Mouse (Mus musculus) retina, postnatal 7 days (tissue): ENCODE data around the gene Arhgef10l.

Experiments used
- DNase-seq: peaks from one replicate; pipeline ENCODE4 v3.0.0-alpha.2; 2012; ENCODE audit warnings: low read depth, low spot score

Arhgef10l gene

DNA sequence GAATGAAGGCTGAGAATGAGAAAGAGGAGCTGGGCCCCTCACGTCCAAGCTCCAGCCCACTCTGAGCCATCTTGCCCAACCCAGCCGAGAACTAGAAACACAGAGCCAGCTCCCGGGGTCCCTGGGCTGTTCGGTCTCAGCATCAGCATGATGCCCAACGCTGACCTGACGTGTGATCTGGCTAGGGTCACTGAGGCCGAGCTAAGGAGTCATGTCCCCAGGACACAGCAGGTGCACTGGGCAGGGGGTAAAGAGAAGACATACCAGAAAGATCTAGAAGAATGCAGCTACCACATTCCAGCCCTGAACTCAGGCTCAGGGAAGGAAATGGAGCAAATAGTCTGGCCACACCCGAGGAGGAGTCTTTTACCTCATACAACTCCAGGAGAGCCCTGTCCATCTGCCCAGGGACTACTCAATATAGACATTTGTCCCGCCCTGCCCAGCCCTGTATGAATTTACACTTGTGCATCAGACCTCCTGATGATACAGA is 57.5 kb downstream of the Arhgef10l start:
- no peak for DNase-seq

DNA sequence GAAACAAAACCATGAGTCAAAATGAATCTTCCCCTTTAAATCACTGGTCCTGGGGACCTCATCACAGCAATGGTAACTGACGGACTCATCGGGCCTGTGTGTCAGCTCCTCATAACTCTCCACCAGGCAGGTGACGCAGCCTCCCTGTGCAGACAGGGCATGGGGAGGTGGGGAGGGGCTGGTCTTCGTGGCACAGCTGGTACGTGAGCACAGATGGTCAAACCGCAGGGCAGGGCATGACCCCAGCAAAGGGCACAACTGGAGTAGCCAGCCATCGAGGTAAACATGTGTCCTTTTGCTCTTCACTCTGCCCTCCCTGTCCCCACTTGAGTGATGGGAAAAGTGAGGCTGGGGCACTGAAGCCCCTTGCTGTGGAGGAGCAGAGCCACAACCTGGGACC is 59.0 kb downstream of the Arhgef10l start:
- no peak for DNase-seq

DNA sequence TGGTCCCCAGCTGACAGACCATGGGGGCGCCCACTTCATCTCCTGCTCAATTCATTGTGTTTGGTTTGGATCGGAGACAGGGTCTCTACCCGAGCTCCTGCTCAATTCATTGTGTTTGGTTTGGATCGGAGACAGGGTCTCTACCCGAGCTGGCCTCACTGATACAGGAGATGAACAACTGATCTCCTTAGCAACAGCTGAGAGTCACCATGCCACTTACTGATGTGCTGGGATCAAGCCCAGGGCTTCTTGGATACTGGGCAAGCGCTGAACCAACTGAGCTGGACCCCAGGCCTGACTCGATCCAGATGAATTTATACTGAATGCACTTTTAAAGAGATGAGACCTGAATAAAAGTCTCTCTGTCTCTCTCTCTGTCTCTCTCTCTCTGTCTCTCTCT is 59.6 kb downstream of the Arhgef10l start:
- no peak for DNase-seq

DNA sequence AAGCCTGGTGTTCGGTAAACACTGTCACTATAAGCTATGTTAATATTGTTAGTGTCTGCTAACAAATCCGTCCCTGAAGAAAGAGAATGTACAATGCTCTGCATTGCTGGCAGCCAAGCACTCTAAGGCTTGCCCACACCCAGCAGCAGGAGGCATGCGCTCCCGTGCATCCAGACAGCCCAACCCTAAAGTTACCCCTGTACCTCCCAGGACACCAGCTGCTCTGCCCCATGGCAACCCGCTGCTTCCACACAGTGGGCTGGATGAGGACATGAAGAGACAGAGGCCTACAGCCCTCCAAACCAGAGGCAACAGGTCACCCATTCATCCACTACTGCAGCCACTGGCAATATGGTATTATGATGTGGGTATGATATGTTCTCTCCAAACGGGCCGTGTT is 60.0 kb downstream of the Arhgef10l start:
- no peak for DNase-seq

DNA sequence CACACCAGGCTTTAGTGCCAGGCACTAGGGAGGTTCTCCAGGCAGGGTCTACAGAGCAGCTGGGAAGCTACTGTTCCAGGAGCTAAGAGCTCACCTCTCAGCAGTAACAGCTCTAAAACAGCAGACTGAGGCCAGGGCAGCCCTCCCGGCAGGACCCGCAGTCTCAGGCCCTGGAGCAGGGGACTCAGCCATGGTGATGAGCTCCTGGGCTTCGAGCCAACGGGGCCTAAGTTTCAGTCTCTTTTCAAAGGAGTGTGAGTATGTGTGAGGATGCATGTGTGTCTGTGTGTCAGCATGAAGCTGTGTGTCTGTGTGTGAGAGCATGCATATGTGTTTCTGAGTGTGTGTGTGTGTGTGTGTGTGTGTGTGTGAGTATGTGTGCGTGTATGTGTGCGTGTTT is 60.6 kb downstream of the Arhgef10l start:
- DNase-seq = no peak

DNA sequence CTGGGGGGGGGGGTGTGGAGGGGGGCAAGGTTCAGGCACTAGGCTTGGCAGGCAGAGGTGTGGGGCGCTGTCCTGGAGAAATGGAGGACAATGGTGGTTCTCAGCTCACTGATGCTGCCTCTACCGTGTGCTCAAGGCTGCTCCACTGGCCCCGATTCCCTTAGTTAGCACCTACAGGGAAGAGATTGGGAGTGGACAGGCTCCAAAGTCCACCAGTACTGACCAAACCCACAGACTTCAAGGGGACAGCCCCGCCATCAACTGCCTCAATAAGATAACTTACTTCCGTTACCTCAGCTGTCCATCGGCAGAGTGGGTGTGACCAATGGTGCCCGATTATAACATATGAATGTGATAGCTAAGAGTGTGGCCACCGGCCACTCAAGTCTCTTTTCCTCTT is 61.3 kb downstream of the Arhgef10l start:
- DNase-seq = no peak

DNA sequence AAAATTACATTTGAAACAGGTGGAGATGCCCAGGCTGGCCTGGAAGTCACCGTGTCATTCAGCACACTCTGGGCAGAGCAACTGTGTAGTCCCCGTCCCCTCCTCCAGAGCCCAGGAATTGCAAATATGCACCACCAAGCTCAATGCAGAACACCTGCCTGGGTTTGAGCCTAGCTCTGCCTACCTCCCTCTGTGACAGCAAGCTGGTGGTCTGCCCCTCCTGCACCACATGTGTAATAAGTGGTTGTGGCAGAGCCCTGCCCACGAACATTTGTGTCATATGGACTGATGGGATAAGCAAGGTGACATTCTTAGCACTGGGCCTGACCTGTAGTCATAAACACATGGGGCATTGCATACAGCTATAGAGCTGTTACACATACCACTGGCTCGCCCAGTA is 63.8 kb downstream of the Arhgef10l start:
- no peak for DNase-seq

DNA sequence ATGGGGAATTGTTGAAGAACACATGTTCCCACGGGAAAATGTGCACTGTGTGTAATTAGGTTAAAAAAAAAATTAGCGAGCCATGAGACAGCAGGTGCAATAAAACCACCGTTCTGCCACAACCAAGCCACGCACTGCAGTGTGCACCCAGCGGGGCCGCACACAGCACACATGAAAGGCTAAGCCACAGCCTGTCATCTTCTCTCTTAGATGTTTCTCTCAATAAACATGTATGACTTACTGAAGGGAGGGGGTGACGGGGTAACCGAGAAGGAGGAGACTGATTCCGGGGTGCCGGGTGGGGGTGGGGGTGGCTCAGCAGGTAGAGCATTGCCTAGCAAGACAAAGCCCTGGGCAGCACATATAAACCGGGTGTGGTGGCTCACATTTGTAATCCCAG is 64.7 kb downstream of the Arhgef10l start:
- no peak for DNase-seq

DNA sequence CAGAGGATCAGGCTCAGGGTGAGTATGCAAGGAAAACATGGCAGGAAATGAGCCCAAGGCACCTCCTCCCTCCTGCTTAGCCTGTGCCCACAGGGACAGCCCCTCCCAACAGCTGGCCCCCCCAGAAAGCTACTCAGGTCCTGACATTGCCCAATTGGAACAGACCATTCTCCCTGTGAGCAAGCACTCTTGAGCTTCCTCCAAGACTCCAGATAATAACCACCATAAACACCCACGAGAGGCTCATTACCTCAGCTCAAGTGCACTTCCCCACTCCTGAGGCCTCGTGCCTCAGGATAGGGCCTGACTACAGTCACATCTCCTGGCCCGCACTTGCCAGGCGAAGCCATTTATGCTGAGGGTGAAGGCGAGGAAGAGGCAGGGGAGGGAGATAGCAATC is 67.0 kb downstream of the Arhgef10l start:
- no peak for DNase-seq

DNA sequence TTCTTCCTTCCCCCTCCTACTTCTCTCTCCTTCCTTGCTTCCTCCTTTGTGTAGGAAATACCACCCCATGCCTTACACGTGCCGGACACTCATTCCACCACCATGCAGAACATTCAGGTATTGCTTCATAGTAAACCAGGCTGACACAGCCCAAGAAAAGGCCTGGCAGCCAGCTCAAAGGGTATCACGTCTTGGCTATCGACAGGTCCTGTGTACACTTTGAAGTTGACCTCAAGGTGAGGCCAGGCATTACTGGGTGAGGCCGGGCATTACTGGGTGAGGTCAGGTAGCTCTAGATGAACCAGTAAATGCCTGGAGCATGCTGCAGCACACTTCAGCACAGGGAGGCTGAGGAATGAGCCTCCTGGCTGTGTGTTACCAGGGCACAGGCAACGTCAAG is 67.9 kb downstream of the Arhgef10l start:
- no peak for DNase-seq

DNA sequence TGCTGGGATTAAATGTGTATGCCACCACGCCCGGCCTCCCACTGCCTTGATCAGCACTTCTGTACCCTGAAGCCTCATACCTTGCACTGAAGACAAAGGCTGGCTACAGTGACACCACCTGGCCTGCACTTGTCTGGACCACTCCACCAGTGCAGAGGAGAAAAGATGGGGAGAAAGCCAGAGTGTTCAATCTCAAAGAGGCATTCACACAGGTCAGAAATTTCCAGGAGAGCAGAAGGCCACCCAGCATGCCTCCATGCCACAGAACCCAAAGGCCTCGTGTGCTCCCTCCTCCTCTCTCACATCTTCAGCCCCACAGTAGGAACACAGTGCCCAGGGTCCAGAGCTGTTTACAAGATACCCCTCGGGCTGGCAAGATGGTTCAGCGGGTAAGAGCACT is 68.4 kb downstream of the Arhgef10l start:
- DNase-seq = no peak

DNA sequence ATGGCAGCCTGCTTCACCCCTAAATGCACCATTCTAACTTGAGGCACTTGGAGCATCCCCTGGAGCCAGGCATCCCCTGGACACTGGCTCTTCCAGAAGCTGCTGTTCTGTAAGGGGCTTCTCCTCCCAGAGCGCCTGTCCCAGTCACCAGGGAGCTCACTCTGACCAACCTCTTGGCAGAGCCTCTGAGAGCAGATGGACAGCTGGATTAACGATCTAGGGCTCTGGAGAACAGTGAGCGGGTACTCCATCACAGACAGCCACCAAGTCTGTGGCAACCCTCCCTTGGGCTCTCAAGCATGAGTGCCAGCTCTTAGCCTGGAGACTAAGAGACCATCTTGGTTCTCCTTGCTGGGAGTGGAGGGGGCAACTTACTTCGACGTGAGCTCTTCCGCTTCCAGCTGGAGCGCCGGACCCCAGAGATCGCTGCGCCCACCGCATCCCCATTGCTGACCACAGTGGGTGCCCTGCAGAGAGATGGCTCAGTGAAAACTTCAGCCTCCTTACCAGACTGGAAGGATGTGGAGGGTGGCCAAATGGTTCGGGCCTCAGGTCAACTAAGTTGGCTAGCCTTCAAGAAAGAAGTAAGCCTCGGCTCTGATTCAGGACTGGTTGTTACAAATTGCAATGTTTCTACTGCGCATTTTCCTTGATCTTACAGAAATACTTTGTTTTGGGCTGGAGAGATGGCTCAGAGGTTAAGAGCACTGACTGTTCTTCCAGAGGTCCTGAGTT is 71.9 kb downstream of the Arhgef10l start:
- peak; percentile 27 for DNase-seq

DNA sequence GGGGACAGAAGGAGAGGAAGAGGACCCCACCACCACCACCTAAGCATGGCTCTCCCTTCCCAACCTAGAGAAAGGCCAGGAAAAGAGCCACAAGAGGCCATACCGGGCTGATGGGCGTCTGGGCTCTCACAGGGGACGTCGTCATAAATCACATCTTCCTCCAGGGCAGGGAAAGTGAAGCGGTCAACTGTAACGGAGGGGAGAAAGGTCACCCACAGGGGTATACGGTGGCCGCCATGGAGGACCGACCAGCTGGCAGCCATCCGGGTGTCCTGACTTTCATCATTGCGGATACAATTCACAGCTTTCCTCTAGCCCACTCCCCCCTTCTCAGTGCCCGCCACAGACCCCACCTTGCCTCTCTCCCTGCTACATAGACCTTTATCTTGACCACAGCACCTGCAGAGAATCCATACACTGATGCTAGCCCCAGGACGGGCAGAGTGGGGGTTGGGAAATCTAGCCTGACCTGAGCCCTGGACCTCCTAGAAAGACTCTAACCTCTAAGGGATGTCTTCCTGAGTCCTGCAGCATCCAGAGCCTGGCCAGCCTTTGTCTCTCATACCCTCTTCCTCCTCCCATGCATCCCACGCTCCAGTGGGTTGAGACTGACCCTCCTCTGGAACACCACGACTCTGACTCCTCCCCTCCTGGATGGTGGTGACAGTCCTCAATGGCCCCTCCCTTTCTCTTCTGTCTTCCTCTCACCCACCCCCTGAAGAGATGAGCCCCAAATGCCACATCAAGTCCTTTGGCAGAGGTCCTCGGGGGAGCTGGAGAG is 72.6 kb downstream of the Arhgef10l start:
- no peak for DNase-seq

DNA sequence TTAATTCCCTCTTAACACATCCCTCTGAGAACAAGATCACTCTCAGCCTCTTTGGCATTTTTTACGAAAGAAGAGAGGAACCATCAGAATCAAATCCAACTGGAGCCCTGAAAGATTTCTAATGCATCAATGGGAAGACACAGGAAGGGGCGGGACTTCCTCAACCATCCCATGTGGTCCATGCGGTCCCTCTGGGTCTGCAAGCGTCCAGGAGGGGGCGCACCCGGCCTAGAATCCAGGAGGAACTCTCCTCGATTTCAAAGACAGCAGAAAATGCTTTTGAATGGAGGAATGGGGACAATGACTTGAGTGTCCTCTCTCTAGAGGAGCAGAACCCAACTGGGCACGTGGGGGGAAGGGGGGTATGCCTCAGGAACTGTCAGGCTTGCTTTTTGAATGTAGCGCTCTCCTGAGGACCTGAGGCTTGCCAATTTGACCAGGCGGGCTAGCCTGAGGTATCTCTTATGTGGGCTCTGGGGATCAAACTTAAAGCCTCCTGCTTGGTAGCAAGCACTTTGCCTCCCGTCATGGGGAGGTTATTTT is 73.5 kb downstream of the Arhgef10l start:
- DNase-seq = peak; percentile 73

DNA sequence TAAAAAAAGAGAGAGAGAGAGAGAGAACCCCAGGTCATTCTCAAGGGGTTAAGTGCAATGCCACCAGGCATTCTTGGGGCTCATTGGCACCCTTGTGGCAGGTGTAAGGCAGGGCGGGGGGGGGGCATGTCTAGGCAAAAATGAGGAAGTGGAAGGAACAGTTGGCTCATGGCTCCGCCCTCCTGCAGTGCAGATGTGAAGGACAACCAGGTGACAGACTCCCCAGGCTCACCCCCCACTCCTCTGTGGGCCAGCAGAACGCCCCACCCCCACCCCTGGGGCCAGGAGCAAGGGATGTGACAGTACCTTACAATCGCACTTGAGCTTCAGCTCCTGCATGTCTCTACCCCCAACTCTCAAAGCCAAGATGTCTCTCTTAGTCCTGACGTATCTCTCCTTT is 79.3 kb downstream of the Arhgef10l start:
- no peak for DNase-seq

DNA sequence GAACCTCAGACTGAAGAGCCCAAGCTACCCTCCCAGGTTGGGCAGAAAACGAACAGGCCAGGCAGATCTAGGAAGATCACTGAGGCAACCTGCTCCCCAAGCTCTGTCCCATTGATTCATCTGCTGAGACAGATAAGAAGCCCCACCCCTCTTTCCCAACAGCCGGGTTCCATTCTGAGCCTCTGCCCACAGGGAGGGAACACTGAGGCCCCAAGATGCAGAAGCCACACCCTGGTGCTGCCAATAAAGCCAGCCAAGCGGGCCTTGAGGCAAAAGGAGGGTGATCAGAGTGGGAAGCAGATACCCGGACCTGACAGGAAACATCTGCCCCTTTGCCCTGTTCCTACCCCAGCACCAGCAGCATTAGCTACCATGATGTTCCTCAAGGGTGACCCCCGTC is 81.6 kb downstream of the Arhgef10l start:
- DNase-seq = no peak

DNA sequence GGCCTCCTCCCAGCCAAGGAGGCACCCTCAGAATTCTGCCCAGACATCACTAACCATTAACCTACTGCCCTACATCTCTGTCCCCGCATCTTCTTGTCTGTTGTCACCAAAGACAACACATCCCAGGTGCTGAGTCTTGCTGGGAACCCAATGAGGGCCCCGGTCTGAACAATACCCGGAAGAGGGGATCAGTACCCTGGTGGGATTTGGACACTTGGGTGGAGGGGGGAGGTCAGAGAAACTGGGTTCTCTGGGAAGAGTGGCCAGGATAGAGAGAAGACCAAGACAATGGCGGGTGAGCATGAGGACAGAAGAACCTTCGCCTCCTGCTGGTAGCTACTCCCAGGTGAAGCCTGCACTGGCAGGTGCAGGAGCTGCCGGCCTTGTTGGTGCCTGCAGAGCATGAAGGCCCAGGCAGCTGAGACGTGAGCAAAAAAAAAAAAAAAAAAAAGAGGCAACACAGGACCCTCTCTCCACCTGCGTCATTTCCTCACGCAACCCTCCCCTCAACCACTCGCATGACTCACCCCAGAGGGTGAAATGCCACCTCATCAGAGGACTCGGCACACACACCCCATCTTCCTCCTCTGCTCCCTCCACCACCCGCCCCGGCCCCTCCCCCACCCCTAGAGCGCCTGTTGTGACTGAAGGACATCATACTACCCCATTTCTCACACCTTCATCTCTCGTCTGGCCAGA is 83.3 kb downstream of the Arhgef10l start:
- no peak for DNase-seq

DNA sequence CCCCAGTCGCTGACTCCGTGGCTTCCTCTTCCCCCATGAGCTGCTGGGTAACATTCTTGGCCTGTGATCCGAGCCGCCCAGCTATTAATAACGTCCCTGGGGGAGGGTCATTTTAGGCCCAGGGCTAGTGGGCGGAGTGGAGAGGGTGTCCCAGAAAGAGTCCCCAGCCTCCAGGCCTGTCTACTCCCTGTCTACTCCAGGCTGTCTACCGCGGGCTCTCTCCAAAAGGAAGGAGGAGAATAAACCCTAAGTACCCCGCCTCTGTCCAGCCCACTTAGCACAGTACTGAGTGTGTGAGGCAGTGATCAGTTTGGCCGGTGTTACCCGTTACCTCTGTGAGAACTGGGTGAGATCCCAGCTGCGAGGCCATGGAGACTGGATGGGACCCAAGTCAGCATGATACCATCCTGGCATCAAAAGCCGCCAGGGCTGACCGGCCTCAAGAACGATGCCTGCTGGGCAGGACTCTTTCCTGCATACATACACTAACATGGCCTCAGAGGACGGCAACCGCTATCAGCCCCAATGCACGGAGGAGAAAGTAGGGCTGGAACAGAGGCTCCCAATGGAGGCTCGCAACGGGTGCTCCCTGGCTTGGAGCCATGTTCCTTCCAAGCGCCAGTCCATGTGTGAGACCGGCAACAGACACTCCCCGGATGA is 84.0 kb downstream of the Arhgef10l start:
- no peak for DNase-seq

DNA sequence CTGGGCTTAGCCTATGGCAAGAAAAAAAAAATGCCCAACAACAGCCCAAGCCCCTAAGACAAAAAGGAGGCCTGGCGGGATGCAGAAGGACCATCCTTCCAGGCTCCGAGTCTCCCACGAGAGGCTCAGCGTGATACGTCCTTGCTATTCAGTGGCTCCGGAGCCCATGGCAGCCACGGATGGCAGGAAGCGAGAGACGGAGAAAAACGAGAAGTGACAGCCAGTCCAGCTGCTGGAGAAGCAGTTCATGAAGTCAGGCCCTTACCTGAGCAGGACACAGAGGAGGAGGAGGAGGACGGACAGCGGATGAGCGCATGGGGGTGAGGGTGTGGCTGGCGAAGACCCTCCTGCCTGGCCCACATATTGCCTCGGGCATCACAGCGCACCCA is 84.5 kb downstream of the Arhgef10l start:
- DNase-seq = no peak

DNA sequence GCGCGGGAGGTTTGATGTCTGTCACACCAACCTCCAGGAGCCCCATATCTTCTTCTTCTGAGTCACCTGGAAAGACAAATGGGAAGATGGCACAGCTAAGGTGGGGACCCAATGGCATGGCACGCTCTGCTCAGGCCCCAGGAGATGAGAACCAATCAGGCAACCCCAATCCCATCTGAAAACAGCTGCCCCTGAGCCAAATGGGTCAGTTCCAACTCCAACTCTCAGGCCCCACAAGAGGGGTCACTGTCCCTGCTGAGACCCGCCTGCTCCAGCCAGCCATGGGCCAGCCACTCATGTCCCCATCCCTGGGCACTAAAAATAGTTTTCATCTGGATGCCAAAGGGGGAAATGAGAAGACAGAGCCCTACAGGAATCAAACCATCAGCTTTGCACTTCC is 84.9 kb downstream of the Arhgef10l start:
- DNase-seq = no peak

DNA sequence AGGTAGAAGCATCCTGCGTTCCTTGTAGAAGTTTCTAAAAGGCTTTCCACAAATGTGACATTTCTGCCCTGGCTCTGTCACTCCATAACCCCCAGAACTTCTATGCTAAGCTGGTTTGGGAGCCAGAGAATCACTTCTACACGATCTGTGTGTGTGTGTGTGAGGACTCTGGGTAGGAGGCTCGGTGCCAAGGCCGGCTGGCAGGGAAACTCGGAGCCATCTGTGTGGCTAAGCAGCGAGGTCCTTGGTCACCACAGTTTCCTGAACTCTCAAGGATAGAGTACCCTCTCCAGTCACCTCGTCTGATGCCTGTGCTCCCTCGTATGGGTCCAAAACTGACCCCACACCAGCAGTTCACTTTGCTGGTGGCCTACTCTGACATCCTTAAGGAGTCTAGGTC is 86.2 kb downstream of the Arhgef10l start:
- DNase-seq = no peak

DNA sequence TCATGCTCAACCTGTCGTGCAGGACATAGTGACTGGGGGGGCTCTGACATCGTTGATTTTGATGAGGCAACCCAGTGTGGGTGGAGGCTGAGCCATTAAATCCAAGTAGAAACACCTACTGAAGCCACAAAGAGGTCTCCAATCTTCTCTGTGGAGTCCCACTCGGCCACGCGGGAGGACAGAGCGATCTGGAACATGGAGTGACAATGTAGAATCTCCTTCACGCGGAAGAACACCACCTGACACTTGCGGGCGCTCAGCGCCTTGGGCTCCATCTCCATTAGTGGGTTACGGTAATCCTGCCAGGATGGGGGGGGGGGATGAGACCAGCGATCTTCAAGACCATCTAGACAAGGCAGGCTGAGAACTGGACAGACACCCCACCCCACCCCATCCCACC is 86.7 kb downstream of the Arhgef10l start:
- DNase-seq = no peak
